Mouse (Mus musculus) neural tube, embryonic 11.5 days (tissue): ENCODE data around the gene Tnpo2. TPM values are rescaled to one million over a fixed set of nuclear protein-coding genes. Genes with fewer than 3 reads are reported as not detected.
"Not testable (repeated sequence)": the region's sequence is repeated elsewhere in the genome, so short reads cannot be mapped to it uniquely, and the experiment has no call there.

Experiments used
- ATAC-seq: fragments of 200-750 bp; cut with Nextera tagmentation; 2 replicates; pipeline ENCODE4 v1.8.0; 2017; ENCODE audit warnings: moderate number of reproducible peaks, mild to moderate bottlenecking, moderate TSS enrichment, moderate library complexity; ENCODE audit not compliant: insufficient read depth, low FRiP score, low TSS enrichment
- DNase-seq: peaks from one replicate; pipeline ENCODE4 v3.0.0-alpha.2; 2015; ENCODE audit warnings: low spot score
- H3K27ac ChIP-seq: fragments of 300-500 bp; sonication (generic); 2 replicates; pipeline ENCODE4 v1.5.1; 2014; ENCODE audit warnings: low read depth, mild to moderate bottlenecking, low read length
- H3K27me3 ChIP-seq: fragments of 300-500 bp; sonication (generic); 2 replicates; pipeline ENCODE4 v1.6.1; 2014; ENCODE audit warnings: mild to moderate bottlenecking, low read length, mixed read lengths; ENCODE audit not compliant: control insufficient read depth, insufficient read depth
- H3K36me3 ChIP-seq: fragments of 300-500 bp; sonication (generic); 2 replicates; pipeline ENCODE4 v1.6.1; 2014; ENCODE audit warnings: mild to moderate bottlenecking, low read length, moderate library complexity, mixed read lengths; ENCODE audit not compliant: control insufficient read depth, insufficient read depth
- H3K4me1 ChIP-seq: fragments of 300-500 bp; sonication (generic); 2 replicates; pipeline ENCODE4 v1.6.1; 2014; ENCODE audit warnings: low read length, mixed read lengths; ENCODE audit not compliant: control insufficient read depth, insufficient read depth
- H3K4me2 ChIP-seq: fragments of 300-500 bp; sonication (generic); 2 replicates; pipeline ENCODE4 v1.6.1; 2014; ENCODE audit warnings: low read depth, mild to moderate bottlenecking, moderate library complexity
- H3K4me3 ChIP-seq: fragments of 300-500 bp; sonication (generic); 2 replicates; pipeline ENCODE4 v1.5.1; 2014; ENCODE audit warnings: low read depth, low read length
- H3K9ac ChIP-seq: fragments of 300-500 bp; sonication (generic); 2 replicates; pipeline ENCODE4 v1.6.1; 2014; ENCODE audit warnings: mild to moderate bottlenecking, low read length
- H3K9me3 ChIP-seq: fragments of 300-500 bp; sonication (generic); 2 replicates; pipeline ENCODE4 v1.6.1; 2016; ENCODE audit warnings: low read length; ENCODE audit not compliant: control insufficient read depth
- WGBS: fragments of 180-500 bp; shearing (Covaris S2); extraction: QIAGEN DNeasy Blood & Tissue Kit; methylation state at CpG from one replicate; pipeline ENCODE4 v1.1.7; 2014; 5-methylcytosine and 5-hydroxymethylcytosine counted together
- polyA plus RNA-seq: library from polyadenylated mRNA; unstranded; fragments of >200 nt; fragmentation: Nextera tagmentation; extraction: Ambion mirVana; gene quantifications from 2 replicates; pipeline ENCODE4 v1.2.1, GENCODE M21; 2014

Tnpo2 gene
- polyA plus RNA-seq, 1 experiment from 2014 or later: 19.7 TPM

DNA sequence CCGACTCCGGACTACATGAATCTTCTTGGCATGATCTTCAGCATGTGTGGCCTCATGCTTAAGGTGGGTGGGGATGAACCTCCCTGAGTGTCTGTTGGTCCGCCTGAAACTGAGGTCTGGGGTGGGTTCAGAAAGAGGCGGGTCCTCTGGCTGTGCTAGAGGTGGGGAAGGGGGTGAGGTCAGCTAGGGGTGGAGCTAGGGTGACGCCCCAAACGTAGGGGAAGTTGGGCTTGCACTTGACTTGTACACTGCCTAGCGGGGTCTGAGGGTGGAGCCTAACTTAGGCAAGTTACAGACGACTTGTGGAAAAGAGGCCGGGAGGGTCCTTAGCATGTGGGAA, 44.5 kb downstream of the Tnpo2 start, which contains the start of gene Wdr83:
TSS of gene Wdr83 (minus strand) at position 91 of the 340 bp plus-strand sequence.
- Histone ChIP-seq H3K4me3 (peak within 1 kb of the TSS; percentile 90), H3K9ac (peak within 1 kb of the TSS; percentile 86), H3K36me3 (no peaks in the 10 kb centered on the region; the same call in 1 of the 2 replicates), H3K27ac (no peak within 1 kb of the TSS), H3K27me3 (no peaks in the 10 kb centered on the region), H3K4me1 (peaks cover 18% of the 10 kb centered on the region; the same call in 1 of the 2 replicates), H3K9me3 (no peaks in the 10 kb centered on the region), H3K4me2 (peak within 1 kb of the TSS; percentile 67)
- WGBS: 4% methylated on average over 9 of the region's 9 CpGs
- ATAC-seq: peak; percentile 42; the same call in 1 of the 2 replicates
- DNase-seq: peak; percentile 53

- not testable (repeated sequence) for H3K27me3 ChIP-seq, H3K27ac ChIP-seq, H3K36me3 ChIP-seq, H3K4me2 ChIP-seq, H3K9ac ChIP-seq, H3K9me3 ChIP-seq, ATAC-seq, H3K4me3 ChIP-seq
- 87% methylated on average over 4 of the region's 4 CpGs for WGBS
- H3K4me1 ChIP-seq: peaks cover 18% of the 10 kb centered on the region; the same call in 1 of the 2 replicates
- DNase-seq: peak; percentile 2
Measured at GRCm38 (mm10) chr8:85082169-85082568, 45.5 kb downstream of the Tnpo2 start.

DNA sequence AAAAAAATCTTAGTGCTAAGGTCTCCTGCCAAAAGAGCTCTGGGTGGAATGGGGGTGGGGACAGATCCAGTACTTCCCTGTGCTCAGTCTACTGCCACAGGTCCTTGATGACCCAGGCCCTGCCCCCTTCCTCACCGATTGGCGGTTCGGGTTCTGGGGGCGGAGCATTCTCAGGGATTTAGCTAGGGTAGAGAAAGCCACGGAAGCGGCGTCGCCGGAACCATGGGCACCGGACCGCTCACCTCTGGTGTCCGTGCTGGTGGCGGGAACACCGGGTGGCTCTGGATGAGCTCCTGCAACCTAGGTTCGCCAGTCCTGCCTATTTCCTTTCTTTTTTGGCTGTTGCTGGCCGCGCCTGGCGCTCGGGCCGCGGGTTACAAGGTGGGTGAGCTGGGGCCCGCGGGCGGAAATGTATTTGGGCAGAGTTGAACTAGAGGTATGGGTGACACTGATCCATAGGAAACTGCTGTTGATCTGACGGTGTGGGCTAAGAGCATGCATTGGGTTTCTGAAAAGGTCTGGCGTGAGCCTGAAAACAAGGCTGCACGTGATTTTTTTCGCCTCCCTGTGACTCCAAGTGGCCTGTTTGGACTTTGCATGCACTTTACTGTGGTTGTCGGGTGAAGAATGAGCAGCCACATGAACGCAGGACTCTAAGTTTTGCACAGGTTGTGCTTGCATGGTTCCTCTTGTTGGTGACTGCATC, 46.5 kb downstream of the Tnpo2 start, which contains the start of gene Man2b1:
TSS of gene Man2b1 (plus strand) at position 163 of the 706 bp plus-strand sequence.
- Histone ChIP-seq H3K4me3 (peak within 1 kb of the TSS; percentile 61), H3K27me3 (no peaks in the 10 kb centered on the region), H3K4me1 (peaks cover 18% of the 10 kb centered on the region; the same call in 1 of the 2 replicates), H3K36me3 (no peaks in the 10 kb centered on the region), H3K9me3 (no peaks in the 10 kb centered on the region), H3K9ac (peak within 1 kb of the TSS; percentile 71), H3K27ac (0 out of 2 replicates have a peak within 1 kb of the TSS, but pooled peaks have one; percentile 34), H3K4me2 (peak within 1 kb of the TSS; percentile 92)
- DNase-seq (peak; percentile 78), ATAC-seq (peak; percentile 78)
- WGBS: under 1% methylated on average over 30 of the region's 30 CpGs

- no peak for ATAC-seq
- no peaks in the 10 kb centered on the region for H3K27me3 ChIP-seq
- H3K9me3 ChIP-seq: no peaks in the 10 kb centered on the region
- H3K9ac ChIP-seq: no peak overlapping the region
- WGBS: 93% methylated on average over 8 of the region's 8 CpGs
- H3K4me2 ChIP-seq: no peak overlapping the region
- peak; percentile 2 for DNase-seq
- H3K27ac ChIP-seq: no peak overlapping the region
- no peaks in the 10 kb centered on the region for H3K36me3 ChIP-seq
- H3K4me1 ChIP-seq: peaks cover 18% of the 10 kb centered on the region; the same call in 1 of the 2 replicates
- no peak overlapping the region for H3K4me3 ChIP-seq
Measured at GRCm38 (mm10) chr8:85084633-85085032, 47.9 kb downstream of the Tnpo2 start.

DNA sequence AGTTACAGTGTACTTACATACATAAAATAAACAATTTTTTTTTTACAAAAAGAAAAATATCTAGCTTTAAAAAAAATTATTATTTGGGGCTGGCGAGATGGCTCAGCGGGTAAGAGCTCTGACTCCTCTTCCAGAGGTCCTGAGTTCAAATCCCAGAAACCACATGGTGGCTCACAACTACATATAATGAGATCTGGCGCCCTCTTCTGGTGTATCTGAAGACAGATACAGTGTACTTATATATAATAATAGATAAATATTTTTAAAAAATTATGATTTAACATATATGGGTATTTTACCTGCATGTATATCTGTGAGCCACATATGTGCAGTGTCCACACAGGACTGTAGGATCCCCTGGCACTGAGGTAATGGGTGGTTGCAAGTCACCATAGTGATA, 49.5 kb downstream of the Tnpo2 start:
- DNase-seq (no peak), ATAC-seq (no peak)
- Histone ChIP-seq H3K9ac (no peak overlapping the region), H3K4me3 (no peak overlapping the region), H3K27me3 (no peaks in the 10 kb centered on the region), H3K27ac (no peak overlapping the region), H3K4me1 (peaks cover 13% of the 10 kb centered on the region; the same call in 1 of the 2 replicates), H3K9me3 (no peaks in the 10 kb centered on the region), H3K36me3 (no peaks in the 10 kb centered on the region), H3K4me2 (no peak overlapping the region)
- 79% methylated on average over 3 of the region's 3 CpGs for WGBS

DNA sequence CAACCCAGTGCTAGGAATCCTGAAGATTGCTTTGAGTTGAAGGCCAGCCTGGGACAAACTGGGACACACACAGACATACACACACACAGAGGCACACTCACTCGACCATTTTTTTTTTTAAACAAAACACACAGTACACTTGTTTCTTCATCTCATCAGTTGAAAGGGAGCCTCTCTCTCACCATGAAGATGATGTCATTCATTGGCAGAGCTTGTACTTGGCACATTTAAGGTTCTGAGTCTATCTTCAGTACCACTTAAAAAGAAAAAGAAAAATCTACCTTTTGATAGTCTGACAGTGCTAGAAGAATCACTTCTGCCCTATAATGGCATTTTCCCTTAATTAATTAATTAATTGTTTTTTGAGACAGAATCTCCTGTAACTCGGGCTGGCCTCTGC, 52.1 kb downstream of the Tnpo2 start:
- 83% methylated on average over 2 of the region's 2 CpGs for WGBS
- H3K36me3 ChIP-seq: no peaks in the 10 kb centered on the region
- no peaks in the 10 kb centered on the region for H3K27me3 ChIP-seq
- DNase-seq: no peak
- H3K27ac ChIP-seq: no peak overlapping the region
- H3K9me3 ChIP-seq: no peaks in the 10 kb centered on the region
- no peak overlapping the region for H3K4me3 ChIP-seq
- no peak for ATAC-seq
- H3K4me1 ChIP-seq: 0 out of 2 replicates have a peak, but pooled peaks cover 2% of the 10 kb centered on the region
- no peak overlapping the region for H3K9ac ChIP-seq
- H3K4me2 ChIP-seq: no peak overlapping the region

- H3K4me3 ChIP-seq: no peak overlapping the region
Measured at GRCm38 (mm10) chr8:85090856-85091255, 54.1 kb downstream of the Tnpo2 start.

GRCm38 (mm10) chr8:85091526-85092090, 54.9 kb downstream of the Tnpo2 start:
- Histone ChIP-seq H3K4me1 (no peaks in the 10 kb centered on the region), H3K27ac (no peak overlapping the region), H3K9ac (no peak overlapping the region), H3K9me3 (no peaks in the 10 kb centered on the region), H3K27me3 (no peaks in the 10 kb centered on the region), H3K36me3 (no peaks in the 10 kb centered on the region; the same call in 1 of the 2 replicates), H3K4me2 (no peak overlapping the region), H3K4me3 (no peak overlapping the region)
- no peak for DNase-seq
- 24% methylated on average over 21 of the region's 21 CpGs for WGBS
- ATAC-seq: no peak

More at GRCm38 (mm10) chr8:85090856-85091255, 54.1 kb downstream of the Tnpo2 start:
- no peak overlapping the region for H3K27ac ChIP-seq
- DNase-seq (no peak), ATAC-seq (no peak)
- no peaks in the 10 kb centered on the region for H3K9me3 ChIP-seq
- H3K9ac ChIP-seq: no peak overlapping the region
- no peak overlapping the region for H3K4me2 ChIP-seq
- H3K4me1 ChIP-seq: no peaks in the 10 kb centered on the region
- no peaks in the 10 kb centered on the region for H3K27me3 ChIP-seq
- no peaks in the 10 kb centered on the region; the same call in 1 of the 2 replicates for H3K36me3 ChIP-seq
- WGBS: 91% methylated on average over 11 of the region's 11 CpGs
